In the genomic region with DNA sequence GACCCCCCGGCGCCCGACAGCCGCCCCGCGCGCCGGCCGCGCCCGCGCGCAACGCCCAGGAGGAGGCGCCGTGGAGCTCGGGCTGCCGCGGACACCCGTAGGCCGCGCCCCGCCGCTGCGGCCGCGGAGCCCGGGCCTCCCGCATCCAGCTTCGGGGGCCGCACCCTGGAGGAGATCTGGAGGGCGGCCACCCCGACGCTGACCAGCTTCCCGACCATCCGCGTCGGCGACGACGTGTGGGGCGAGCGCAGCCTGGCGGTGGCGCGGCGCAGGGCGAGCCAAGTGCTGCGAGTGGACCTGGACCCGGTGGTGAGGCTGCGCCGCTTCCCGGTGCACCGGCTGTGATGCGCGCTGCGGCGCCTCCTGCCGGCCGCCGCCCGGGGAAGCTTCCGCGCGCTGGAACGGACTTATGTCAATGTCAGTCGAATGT, we compare ENCODE assay signal across 8 mouse cellular contexts. TPM values are rescaled to one million over a fixed set of nuclear protein-coding genes. Genes with fewer than 3 reads are reported as not detected.
DNase-seq lines count a peak whose midpoint lies in the region; ATAC-seq and TF ChIP-seq lines count a peak whose summit lies in the region.

No protein-coding gene starts in this region.

- ATAC-seq in erythroblast, adult 5-6 weeks (replicated peaks; ENCODE audit: low FRiP score, poor library complexity, severe bottlenecking) = peak; percentile 76
- ATAC-seq in kidney, embryonic 16.5 days (ENCODE audit: low FRiP score, low TSS enrichment) = peak; percentile 87

- H3K4me2 ChIP-seq in kidney, embryonic 16.5 days (replicated peaks; ENCODE audit: low read depth, low read length) = peak overlapping the region; percentile 82

- under 1% methylated on average over 67 of the region's 67 CpGs for WGBS in heart, embryonic 10.5 days
- WGBS in kidney, embryonic 16.5 days = under 1% methylated on average over 63 of the region's 67 CpGs

- peak overlapping the region; percentile 58 for H3ac ChIP-seq in C2C12 (ENCODE audit: control insufficient read depth, insufficient read length, low read depth)

- H3K4me1 ChIP-seq in heart, embryonic 10.5 days = peaks cover 4% of the 10 kb centered on the region; the same call in 1 of the 2 replicates
- H3K4me1 ChIP-seq in kidney, embryonic 16.5 days (ENCODE audit: insufficient read depth, low read length) = peaks cover 19% of the 10 kb centered on the region

- peaks cover 9% of the 10 kb centered on the region for H3K79me2 ChIP-seq in C2C12 (ENCODE audit: control insufficient read depth, insufficient read depth)

- H3K9ac ChIP-seq in kidney, embryonic 16.5 days (replicated peaks; ENCODE audit: low read length) = peak overlapping the region; percentile 91

- H3K36me3 ChIP-seq in C2C12 (ENCODE audit: control insufficient read depth, insufficient read depth) = no peaks in the 10 kb centered on the region
- H3K36me3 ChIP-seq in heart, embryonic 10.5 days = no peaks in the 10 kb centered on the region; the same call in 1 of the 2 replicates
- no peaks in the 10 kb centered on the region for H3K36me3 ChIP-seq in kidney, embryonic 16.5 days (ENCODE audit: insufficient read depth, low read length)

- peak; percentile 64 for TF ChIP-seq POLR2A in brain, embryonic 14.5 days (IDR thresholded peaks at IDR 0.05; ENCODE audit: borderline replicate concordance, extremely low read depth, insufficient read depth, insufficient read length, poor library complexity, severe bottlenecking)

- peak overlapping the region; percentile 97 for H3K27ac ChIP-seq in heart, embryonic 10.5 days
- H3K27ac ChIP-seq in kidney, embryonic 16.5 days (ENCODE audit: low read length) = peak overlapping the region; percentile 97

- no peaks in the 10 kb centered on the region for H3K9me3 ChIP-seq in heart, embryonic 10.5 days
- H3K9me3 ChIP-seq in kidney, embryonic 16.5 days (ENCODE audit: low read length) = no peaks in the 10 kb centered on the region

- peak overlapping the region; percentile 56 for H3K4me3 ChIP-seq in C2C12 (ENCODE audit: insufficient read depth, poor library complexity, severe bottlenecking)
- H3K4me3 ChIP-seq in heart, embryonic 10.5 days = peak overlapping the region; percentile 91
- H3K4me3 ChIP-seq in kidney, embryonic 16.5 days (ENCODE audit: low read length) = peak overlapping the region; percentile 71

- no peaks in the 10 kb centered on the region for H3K79me3 ChIP-seq in C2C12 (ENCODE audit: low read depth)

- H3K27me3 ChIP-seq in C2C12 (ENCODE audit: control insufficient read depth, insufficient read depth, insufficient read length) = no peaks in the 10 kb centered on the region
- H3K27me3 ChIP-seq in heart, embryonic 10.5 days (ENCODE audit: insufficient read depth, poor library complexity, severe bottlenecking) = no peaks in the 10 kb centered on the region
- H3K27me3 ChIP-seq in kidney, embryonic 16.5 days (ENCODE audit: insufficient read depth, low read length) = no peaks in the 10 kb centered on the region

- peak; percentile 98 for TF ChIP-seq CTCF in C2C12 (IDR thresholded peaks at IDR 0.05; ENCODE audit: control insufficient read depth, insufficient read depth, insufficient read length)
- TF ChIP-seq CTCF in brain, embryonic 14.5 days (IDR thresholded peaks at IDR 0.05; ENCODE audit: borderline replicate concordance, extremely low read depth, insufficient read depth, insufficient read length) = peak; percentile 66

- peak; percentile 93 for DNase-seq in brain, embryonic 14.5 days (ENCODE audit: low read depth)
- DNase-seq in heart, embryonic 10.5 days (ENCODE audit: low spot score) = peak; percentile 94
- DNase-seq in liver = peak; percentile 93
- DNase-seq in monocyte, adult 2 months (ENCODE audit: low read depth in 1 of 2, low spot score in 2 of 2) = peak; percentile 59 to 81
- peak; percentile 84 to 91 for DNase-seq in spleen, postnatal 14 days (ENCODE audit: low spot score in 2 of 2)

TF ChIP-seq in C2C12, 6 proteins besides CTCF, POLR2A, EP300 and RAD21:
- TF ChIP-seq MYOG (IDR thresholded peaks at IDR 0.05; ENCODE audit: control insufficient read depth, extremely low read depth, insufficient read length) = no peak
- no peak for TF ChIP-seq CEBPB (IDR thresholded peaks at IDR 0.05; ENCODE audit: low read depth)
- TF ChIP-seq USF1 (IDR thresholded peaks at IDR 0.05; ENCODE audit: low read depth) = no peak
- TF ChIP-seq MAX (IDR thresholded peaks at IDR 0.05) = no peak
- TF ChIP-seq MYOD1 (IDR thresholded peaks at IDR 0.05; ENCODE audit: control insufficient read depth, insufficient read length, low read depth) = no peak
- no peak for TF ChIP-seq FOSL1 (IDR thresholded peaks at IDR 0.05; ENCODE audit: insufficient read depth, low read length, poor library complexity, severe bottlenecking)

RNA-seq across cellular contexts. Expression of a gene that starts 0.8 kb away (rescaled TPM):
- 2.6 TPM for polyA plus RNA-seq in C2C12 (2012; fragmentation: generic; extraction: Trizol)
- polyA plus RNA-seq in brain, embryonic 14.5 days (2012; rRNA removed) = 13.5 and 14.2 TPM in 2 replicates
- 103 and 130 TPM in 2 replicates for total RNA-seq in erythroblast, adult 5-6 weeks (2015; ENCODE audit: low replicate concordance)
- total RNA-seq in erythroblast, adult 5-6 weeks (2017; ENCODE audit: low replicate concordance) = 160 and 171 TPM in 2 replicates
- 2.2 and 3.2 TPM in 2 replicates for polyA plus RNA-seq in heart, embryonic 10.5 days (2016; fragmentation: Nextera tagmentation; extraction: Ambion mirVana)
- 1.1 and 1.3 TPM in 2 replicates for polyA plus RNA-seq in kidney, embryonic 16.5 days (2015; fragmentation: Nextera tagmentation; extraction: Ambion mirVana)

Comparison
In these comparisons a context has a peak if more than half of its experiments do, and no peak if none do; other contexts are left out.
1. Peak in every context shown above with its lines: DNase-seq, ATAC-seq, H3K4me3 ChIP-seq and H3K27ac ChIP-seq.